Mouse (Mus musculus): ENCODE measurements around the gene Pgap3.
A peak's percentile ranks its signal among the peaks of the same experiment; 100 is the strongest.

Gene Pgap3

GRCm38 (mm10) chr11:98412273-98412796 is 12.0 kb upstream of the Pgap3 start, which contains the start of gene Erbb2:
Erbb2 (plus strand) TSS chr11:98412470.
- DNase-seq (ENCODE audit: low spot score in 2 of 2), result no peak

DNA sequence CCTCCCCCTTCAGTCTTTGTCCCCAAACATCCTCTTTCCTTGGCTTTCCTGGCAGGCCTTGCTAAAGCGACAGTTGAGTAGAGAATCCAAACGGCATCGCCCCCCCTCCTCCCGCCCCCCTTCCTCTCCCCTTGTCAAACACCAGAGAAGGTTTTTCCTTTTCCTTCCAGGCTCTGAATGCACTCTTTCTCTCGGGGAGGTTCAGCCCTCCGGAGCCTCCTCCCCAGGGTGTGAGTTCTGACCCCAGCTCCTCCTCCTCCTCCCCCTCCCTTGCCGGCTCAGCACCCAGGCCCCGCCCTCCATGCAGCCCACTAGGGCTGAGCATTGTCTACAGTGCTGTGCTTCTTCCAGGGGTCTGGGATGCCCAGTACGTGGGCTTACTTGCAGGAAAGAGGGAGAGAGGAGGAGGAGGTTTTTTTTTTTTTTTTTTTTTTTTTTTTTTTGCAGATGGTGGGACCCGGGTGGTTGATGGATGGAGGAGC is 9.1 kb upstream of the Pgap3 start:
- DNase-seq (ENCODE audit: low spot score in 2 of 2), result no peak

DNA sequence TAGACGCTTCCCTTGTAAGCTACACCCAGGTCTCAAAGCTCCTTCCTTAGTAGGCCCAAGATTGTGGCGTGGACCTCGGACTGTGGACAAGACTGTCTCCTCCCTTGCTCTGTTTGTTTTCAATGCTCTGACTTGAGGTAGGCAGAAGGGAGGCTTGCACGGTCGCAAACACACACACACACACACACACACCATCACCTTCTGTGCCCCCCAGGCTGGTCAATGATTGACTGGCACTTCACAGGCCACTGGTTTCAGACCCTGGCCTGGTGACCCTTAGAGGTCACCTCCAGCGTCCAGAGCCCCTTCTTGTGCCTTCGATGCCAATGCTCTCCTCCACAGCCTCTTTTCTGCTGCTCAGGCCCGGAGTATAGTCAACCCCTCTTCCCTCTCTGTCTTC is 8.6 kb upstream of the Pgap3 start:
- DNase-seq (ENCODE audit: low spot score in 2 of 2), result no peak

DNA sequence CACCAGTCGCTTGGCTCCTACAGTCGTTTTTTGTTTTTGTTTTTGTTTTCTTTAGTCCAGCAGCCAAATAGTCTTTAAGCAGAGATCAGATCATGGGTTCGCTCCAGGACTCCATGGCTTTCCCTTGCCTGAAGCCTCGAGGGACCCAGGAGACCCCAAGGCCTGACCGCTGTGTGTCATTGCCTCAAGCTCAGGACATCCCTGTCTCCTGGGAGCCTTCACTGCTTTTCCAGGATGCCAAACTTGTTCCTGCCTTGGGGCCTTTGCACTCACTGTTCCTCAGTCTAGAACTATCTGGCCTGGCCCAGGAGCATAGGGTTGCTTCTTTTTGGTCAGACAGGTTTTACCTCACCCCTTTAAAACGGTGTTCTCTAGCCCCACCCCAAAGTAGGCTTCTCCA is 6.3 kb upstream of the Pgap3 start:
- no peak for DNase-seq (ENCODE audit: low spot score in 2 of 2)

DNA sequence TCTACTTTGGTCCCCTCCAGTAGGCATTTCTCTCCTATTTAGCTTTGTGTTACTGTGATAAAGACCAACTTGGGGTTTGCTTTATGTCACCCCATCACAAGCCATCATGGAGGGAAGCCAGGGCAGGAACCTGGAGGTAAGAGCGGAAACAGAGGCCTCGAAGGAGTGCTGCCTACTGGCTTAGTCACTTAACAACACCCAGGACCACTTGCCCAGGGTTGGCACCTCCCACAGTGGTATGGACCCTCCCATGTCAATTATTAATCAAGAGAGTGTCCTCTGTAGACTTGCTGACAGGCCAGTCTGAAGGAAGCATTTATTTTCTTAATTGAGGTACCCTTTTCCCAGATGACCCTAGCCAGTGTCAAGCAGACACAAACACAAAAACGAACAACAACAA is 526 bp upstream of the Pgap3 start:
- DNase-seq (ENCODE audit: low spot score in 2 of 2), result no peak

- DNase-seq (ENCODE audit: low spot score in 2 of 2), result no peak
These were observed 2.3 kb downstream of the Pgap3 start for GRCm38 (mm10) chr11:98397946-98398345.

- DNase-seq (ENCODE audit: low spot score in 2 of 2), result no peak
These were observed 5.2 kb downstream of the Pgap3 start for GRCm38 (mm10) chr11:98395041-98395440.

GRCm38 (mm10) chr11:98394301-98394700 is 6.0 kb downstream of the Pgap3 start:
- DNase-seq (ENCODE audit: low spot score in 2 of 2), result no peak

GRCm38 (mm10) chr11:98393317-98393716 is 7.0 kb downstream of the Pgap3 start:
- peak; percentile 81 to 82 for DNase-seq (ENCODE audit: low spot score in 2 of 2)

GRCm38 (mm10) chr11:98392645-98393044 is 7.6 kb downstream of the Pgap3 start:
- no peak for DNase-seq (ENCODE audit: low spot score in 2 of 2)

DNA sequence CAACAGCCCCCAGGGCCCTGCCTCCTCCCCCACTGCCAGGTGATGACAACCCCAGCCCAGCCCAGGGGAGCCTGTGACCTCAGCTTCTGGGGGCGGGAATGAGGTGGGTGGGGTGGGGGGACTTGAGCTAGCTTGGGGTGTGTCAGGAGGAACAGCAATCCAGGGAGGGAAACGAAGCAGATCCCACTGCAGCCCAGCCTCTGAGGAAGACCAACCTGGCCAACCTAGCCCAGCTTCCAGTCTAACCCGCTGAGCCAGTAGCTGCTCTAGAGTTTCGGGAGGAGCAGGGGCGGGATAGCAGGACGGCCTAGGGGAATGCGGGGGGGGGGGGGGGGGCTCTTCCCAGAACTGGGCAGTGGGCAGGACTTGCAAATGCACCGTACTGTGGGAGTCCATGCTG is 8.3 kb downstream of the Pgap3 start:
- DNase-seq (ENCODE audit: low spot score in 2 of 2), result no peak

DNA sequence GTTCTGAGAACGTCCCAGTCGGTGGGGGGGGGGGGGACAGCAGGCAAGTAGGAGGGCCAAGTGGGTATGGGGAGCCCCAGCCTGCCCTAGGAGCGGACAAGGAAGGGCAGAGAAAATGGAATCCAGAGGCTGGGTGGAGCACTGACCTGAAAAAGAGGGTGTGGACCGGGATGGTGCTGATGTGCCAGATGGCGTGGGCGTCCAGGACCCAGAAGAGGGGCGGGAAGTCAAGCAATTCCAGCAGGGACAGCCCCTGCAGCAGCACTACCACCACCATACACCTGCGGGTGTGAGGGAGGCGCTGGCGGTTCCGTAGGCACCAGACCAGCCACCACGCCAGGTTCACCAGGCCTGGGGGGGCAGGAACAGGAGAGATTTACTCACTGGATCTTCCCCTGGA is 10.1 kb downstream of the Pgap3 start:
- no peak for DNase-seq (ENCODE audit: low spot score in 2 of 2)

DNA sequence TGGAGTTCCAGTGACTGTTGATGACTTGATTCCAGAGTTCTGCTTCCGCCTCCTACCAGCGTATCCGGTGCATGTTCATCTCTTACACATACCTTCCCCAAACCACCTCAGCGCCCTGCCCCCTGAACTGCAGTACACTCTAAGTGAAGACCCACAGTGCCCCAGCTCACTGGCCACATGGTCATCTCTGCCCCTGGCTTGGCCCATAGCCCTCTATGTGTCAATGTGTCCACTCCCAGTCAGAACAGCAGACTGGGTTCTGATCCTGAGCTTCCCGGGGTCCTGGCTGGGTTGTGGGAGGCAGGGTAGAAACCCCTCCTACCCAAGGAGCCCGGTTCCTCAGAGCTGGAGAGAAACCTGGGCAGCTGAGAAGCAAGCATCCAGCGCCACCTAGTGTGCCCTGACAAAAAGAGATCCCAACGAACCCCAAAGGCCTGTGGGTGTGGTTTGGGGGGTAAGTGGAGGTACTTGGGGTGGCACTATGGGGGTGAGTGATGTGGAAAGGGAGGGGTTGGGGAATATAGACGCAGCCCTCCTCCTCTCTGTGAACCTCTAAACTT is 11.0 kb downstream of the Pgap3 start:
- peak; percentile 63 to 73 for DNase-seq (ENCODE audit: low spot score in 2 of 2)

- no peak for DNase-seq (ENCODE audit: low spot score in 2 of 2)
These were observed 12.0 kb downstream of the Pgap3 start for GRCm38 (mm10) chr11:98388282-98388681.

DNA sequence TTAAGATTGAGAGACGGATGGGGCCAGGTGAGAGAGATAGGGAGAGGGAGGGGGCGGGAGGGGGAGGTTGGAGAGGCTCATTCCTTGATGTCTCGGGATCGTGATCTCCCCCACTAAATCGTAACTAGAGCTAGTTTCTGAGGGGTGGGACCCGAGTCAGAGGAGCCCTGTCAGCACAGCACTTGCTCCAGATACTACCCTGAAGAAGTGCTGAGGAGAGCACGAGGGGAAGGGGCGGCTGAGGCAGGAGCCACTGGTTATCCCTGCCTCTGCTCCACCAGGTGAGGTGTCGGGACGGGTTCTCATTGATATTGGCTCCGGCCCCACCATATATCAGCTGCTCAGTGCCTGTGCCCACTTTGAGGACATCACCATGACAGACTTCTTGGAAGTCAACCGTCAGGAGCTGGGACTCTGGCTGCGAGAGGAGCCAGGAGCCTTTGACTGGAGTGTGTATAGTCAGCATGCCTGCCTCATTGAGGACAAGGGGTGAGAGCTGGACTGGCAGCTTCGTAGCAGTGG is 13.2 kb downstream of the Pgap3 start:
- DNase-seq (ENCODE audit: low spot score in 2 of 2), result no peak

- peak in 1 of 2 experiments; percentile 38 for DNase-seq (ENCODE audit: low spot score in 2 of 2)
These were observed 13.7 kb downstream of the Pgap3 start for GRCm38 (mm10) chr11:98386596-98386995.

DNA sequence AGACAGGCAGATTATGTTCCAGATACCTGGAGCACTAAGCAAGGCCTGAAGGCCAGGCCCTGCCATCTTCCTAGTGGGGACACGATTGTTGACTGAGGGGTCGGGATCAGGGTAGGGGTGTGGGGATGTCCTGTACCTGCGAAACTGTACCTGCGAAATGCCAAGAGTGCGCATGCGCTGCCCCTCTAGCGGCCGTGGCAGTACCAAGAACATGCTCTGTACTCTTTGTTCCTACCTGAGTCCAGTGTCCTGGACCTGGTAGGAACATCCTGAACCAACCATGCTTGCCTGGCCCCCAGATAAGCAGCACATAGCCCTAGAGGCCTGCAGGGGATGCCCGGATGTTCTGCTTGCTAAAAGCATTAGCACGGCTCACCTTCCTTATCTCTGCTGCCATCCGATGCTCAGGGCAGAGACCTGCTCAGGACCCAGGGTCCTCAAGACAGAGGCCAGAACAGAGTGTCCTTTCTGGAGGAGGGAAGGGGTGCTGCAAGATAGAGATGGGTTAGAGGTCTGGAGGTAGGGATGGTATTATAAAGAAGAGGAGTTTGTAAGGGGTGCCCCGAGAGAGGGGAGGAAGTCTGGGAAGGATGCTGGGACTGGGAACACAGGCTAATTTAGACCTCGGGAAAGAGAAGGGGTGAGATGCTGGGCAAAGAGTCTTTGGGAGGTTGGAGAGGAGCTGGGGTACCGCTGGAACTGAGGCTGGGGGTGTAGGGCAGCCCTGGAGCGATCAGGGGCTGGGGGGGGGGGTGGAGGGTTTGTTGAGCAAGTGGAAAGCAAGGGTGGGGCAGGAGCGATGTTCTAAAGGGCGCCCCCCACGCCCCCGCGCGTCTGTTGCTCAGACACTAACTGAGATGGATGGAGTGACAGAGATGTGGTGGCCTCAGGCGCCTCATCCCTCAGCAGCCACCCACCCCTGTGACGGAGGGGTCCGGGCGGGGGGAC is 14.4 kb downstream of the Pgap3 start, which contains the start of gene Pnmt:
TSS of gene Pnmt (plus strand) at position 813 of the 948 bp plus-strand sequence.
- DNase-seq (ENCODE audit: low spot score in 2 of 2), result no peak

DNA sequence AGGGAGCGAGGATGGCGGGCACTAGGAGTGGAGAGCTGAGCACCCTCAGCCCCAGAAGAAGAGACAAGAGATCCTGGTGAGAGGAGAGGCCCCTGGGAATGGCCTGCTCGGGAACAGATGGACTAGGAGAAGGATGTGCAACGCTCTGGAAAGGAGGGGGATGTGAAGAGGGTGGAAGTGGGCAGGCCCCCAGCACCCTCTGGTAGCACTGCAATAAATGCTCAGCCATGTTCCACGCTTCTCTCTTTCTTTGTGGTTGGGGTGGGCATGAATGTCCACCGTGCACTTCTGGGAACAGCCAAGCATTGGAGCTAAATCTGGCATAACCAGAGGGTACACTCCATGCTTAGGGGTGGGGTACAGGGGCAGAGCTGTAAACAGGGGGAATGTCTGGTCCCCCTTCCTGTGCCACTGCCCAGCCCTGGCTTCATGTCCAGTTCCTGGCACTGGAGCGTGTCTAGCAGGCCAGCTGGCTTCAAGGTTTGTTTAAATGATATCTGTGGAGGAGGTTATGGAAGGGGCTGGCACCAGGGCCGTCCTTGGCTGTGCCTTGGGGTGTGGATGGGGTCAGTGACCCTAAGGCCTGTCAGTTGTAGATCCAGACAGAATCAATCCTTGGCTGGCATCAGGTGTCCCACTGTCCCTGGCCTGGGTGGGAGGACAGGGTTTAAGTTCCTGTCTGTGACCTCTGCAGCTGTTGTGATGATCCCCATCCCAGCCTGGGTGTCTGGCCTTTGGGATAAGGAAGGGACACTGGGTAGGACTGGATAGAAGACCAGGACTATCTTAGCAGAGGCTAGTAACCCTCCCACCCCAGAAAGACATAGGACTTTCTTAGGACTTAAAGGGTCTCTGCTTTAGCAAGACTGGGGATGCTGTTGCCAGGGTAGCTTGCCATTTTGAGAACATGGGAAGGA is 15.3 kb downstream of the Pgap3 start:
- DNase-seq (ENCODE audit: low spot score in 2 of 2), result no peak

- DNase-seq (ENCODE audit: low spot score in 2 of 2), result no peak
These were observed 16.1 kb downstream of the Pgap3 start for GRCm38 (mm10) chr11:98384216-98384615.

GRCm38 (mm10) chr11:98383261-98384030 is 16.8 kb downstream of the Pgap3 start, which contains the start of gene Tcap:
Tcap (plus strand) TSS chr11:98383811.
- no peak for DNase-seq (ENCODE audit: low spot score in 2 of 2)

Data from thymus, postnatal 10 days (tissue).